Mouse (Mus musculus) MEL (cell line): ENCODE results near the gene Txndc17.
"Not testable (repeated sequence)": the region's sequence is repeated elsewhere in the genome, so short reads cannot be mapped to it uniquely, and the experiment has no call there.

ENCODE experiments used
- CHD2 ChIP-seq: IDR thresholded peaks from 2 replicates; pipeline ENCODE4 v1.6.1; 2011; ENCODE audit warnings: low read length, improper control_type of control experiment
- CTCF ChIP-seq, 3 experiments: IDR thresholded peaks in 2 of 3; conservative IDR thresholded peaks in 1 of 3; 2 replicates each; pipeline ENCODE4 v1.5.1; 2011 to 2012; ENCODE audit warnings: low read length in 3 of 3, low read depth in 2 of 3, mild to moderate bottlenecking in 2 of 3, improper control_type of control experiment in 1 of 3, inconsistent platforms in 1 of 3, mixed read lengths in 1 of 3, moderate library complexity in 1 of 3; ENCODE audit not compliant: control insufficient read depth in 1 of 3, insufficient read depth in 1 of 3, poor library complexity in 1 of 3, severe bottlenecking in 1 of 3
- EP300 ChIP-seq, 2 experiments: IDR thresholded peaks; 2 replicates each; pipeline ENCODE4 v1.6.1; 2011; ENCODE audit warnings: improper control_type of control experiment in 2 of 2, low read length in 2 of 2, low read depth in 1 of 2, mild to moderate bottlenecking in 1 of 2
- JUND ChIP-seq: IDR thresholded peaks from 2 replicates; pipeline ENCODE4 v1.6.1; 2011; ENCODE audit warnings: low read depth, mild to moderate bottlenecking, improper control_type of control experiment, low read length
- MAX ChIP-seq: IDR thresholded peaks from 2 replicates; pipeline ENCODE4 v1.6.1; 2011; ENCODE audit warnings: low read length, improper control_type of control experiment
- NRF1 ChIP-seq: IDR thresholded peaks from 2 replicates; pipeline ENCODE4 v1.6.1; 2014; ENCODE audit warnings: low read depth, mild to moderate bottlenecking, inconsistent platforms, low read length, improper control_type of control experiment, moderate library complexity; ENCODE audit not compliant: poor library complexity, insufficient read depth, severe bottlenecking
- POLR2A ChIP-seq, 2 experiments: IDR thresholded peaks; 2 replicates each; pipeline ENCODE4 v1.6.1; 2011 to 2012; ENCODE audit warnings: low read length in 2 of 2, mild to moderate bottlenecking in 2 of 2, control low read depth in 1 of 2, improper control_type of control experiment in 1 of 2, low read depth in 1 of 2, moderate library complexity in 1 of 2; ENCODE audit not compliant: control insufficient read depth in 1 of 2, insufficient read depth in 1 of 2, poor library complexity in 1 of 2
- POLR2AphosphoS2 ChIP-seq: IDR thresholded peaks from 2 replicates; pipeline ENCODE4 v1.6.1; 2011; ENCODE audit warnings: low read length, improper control_type of control experiment
- RCOR1 ChIP-seq: IDR thresholded peaks from 2 replicates; pipeline ENCODE4 v1.6.1; 2012; ENCODE audit warnings: low read depth, mild to moderate bottlenecking, inconsistent platforms, low read length, improper control_type of control experiment
- SMC3 ChIP-seq: IDR thresholded peaks from 2 replicates; pipeline ENCODE4 v1.6.1; 2011; ENCODE audit warnings: low read depth, low read length, improper control_type of control experiment
- TCF12 ChIP-seq: IDR thresholded peaks from 2 replicates; pipeline ENCODE4 v1.6.1; 2014; ENCODE audit warnings: low read depth, mild to moderate bottlenecking, inconsistent platforms, low read length, improper control_type of control experiment, moderate library complexity
- ZC3H11A ChIP-seq: IDR thresholded peaks from 2 replicates; pipeline ENCODE4 v1.6.1; 2012; ENCODE audit warnings: low read depth, mild to moderate bottlenecking, inconsistent platforms, low read length, improper control_type of control experiment

DNA sequence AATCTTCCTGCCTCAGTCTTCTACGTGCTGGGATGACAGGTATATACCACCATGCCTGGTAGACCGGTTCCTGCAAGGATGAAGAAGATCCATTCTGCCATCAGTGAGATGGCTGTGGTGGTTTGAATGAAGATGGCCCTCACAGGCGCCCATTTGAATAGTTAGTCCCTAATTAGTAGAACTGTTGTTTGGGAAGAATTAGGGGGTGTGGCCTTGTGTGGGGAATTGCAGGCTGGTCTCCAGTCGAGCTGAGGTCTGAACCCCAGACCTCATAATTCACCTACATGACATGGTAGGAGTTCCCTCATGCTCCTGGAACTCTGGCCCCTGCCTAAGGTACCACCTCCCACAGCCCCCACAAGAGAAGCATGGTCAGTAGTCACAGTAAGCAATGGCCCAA is 35.4 kb upstream of the Txndc17 start:
- not testable (repeated sequence) for TF ChIP-seq CHD2; CTCF (IDR thresholded peaks at IDR 0.05 in 2 of 3, conservative IDR thresholded peaks at IDR 0.05 in 1 of 3; ENCODE audit: control insufficient read depth in 1 of 3, insufficient read depth in 1 of 3, low read depth in 2 of 3, low read length in 3 of 3, poor library complexity in 1 of 3, severe bottlenecking in 1 of 3); POLR2A (IDR thresholded peaks at IDR 0.05; ENCODE audit: control insufficient read depth in 1 of 2, insufficient read depth in 1 of 2, low read depth in 1 of 2, low read length in 2 of 2, poor library complexity in 1 of 2); SMC3; TCF12; MAX; ZC3H11A; JUND; POLR2AphosphoS2; RCOR1; EP300 (IDR thresholded peaks at IDR 0.05; ENCODE audit: low read depth in 1 of 2, low read length in 2 of 2); NRF1
